Mouse (Mus musculus): ENCODE results near the gene Zfp651.

Gene Zfp651

GRCm38 (mm10) chr9:121819073-121819770, 60.1 kb downstream of the Zfp651 start:
- peak; percentile 40 for DNase-seq

- no peak for DNase-seq
Measured at GRCm38 (mm10) chr9:121819771-121820471, 60.8 kb downstream of the Zfp651 start.

- no peak for DNase-seq
Measured at GRCm38 (mm10) chr9:121820765-121821164, 61.6 kb downstream of the Zfp651 start.

Measured in lung, postnatal 14 days (tissue).